Mouse (Mus musculus) embryonic facial prominence, embryonic 13.5 days (tissue): ENCODE results near the gene Ypel4. TPM values are rescaled to one million over a fixed set of nuclear protein-coding genes. Genes with fewer than 3 reads are reported as not detected.

Experiments
- ATAC-seq: fragments of 200-750 bp; cut with Nextera tagmentation; 2 replicates; pipeline ENCODE4 v1.8.0; 2017; ENCODE audit warnings: low read depth; ENCODE audit not compliant: insufficient number of reproducible peaks, insufficient read depth, low FRiP score, low TSS enrichment
- H3K27ac ChIP-seq: fragments of 300-500 bp; sonication (generic); 2 replicates; pipeline ENCODE4 v1.5.1; 2015; ENCODE audit warnings: moderate library complexity, mild to moderate bottlenecking, inconsistent platforms
- H3K27me3 ChIP-seq: fragments of 300-500 bp; sonication (generic); 2 replicates; pipeline ENCODE4 v1.6.1; 2015; ENCODE audit warnings: mild to moderate bottlenecking, inconsistent platforms
- H3K36me3 ChIP-seq: fragments of 300-500 bp; sonication (generic); 2 replicates; pipeline ENCODE4 v1.6.1; 2015; ENCODE audit warnings: mild to moderate bottlenecking, inconsistent platforms
- H3K4me1 ChIP-seq: fragments of 300-500 bp; sonication (generic); 2 replicates; pipeline ENCODE4 v1.6.1; 2015; ENCODE audit warnings: inconsistent platforms
- H3K4me2 ChIP-seq: fragments of 300-500 bp; sonication (generic); 2 replicates; pipeline ENCODE4 v1.6.1; 2015; ENCODE audit warnings: moderate library complexity, mild to moderate bottlenecking, inconsistent platforms
- H3K4me3 ChIP-seq: fragments of 300-500 bp; sonication (generic); 2 replicates; pipeline ENCODE4 v1.5.1; 2015; ENCODE audit warnings: mild to moderate bottlenecking, inconsistent platforms
- H3K9ac ChIP-seq: fragments of 300-500 bp; sonication (generic); 2 replicates; pipeline ENCODE4 v1.6.1; 2015; ENCODE audit warnings: mild to moderate bottlenecking, inconsistent platforms
- H3K9me3 ChIP-seq: fragments of 300-500 bp; sonication (generic); 2 replicates; pipeline ENCODE4 v1.6.1; 2016; ENCODE audit warnings: inconsistent platforms
- WGBS: fragments of 180-500 bp; shearing (Covaris S2); methylation state at CpG from one replicate; pipeline ENCODE4 v1.1.7; 2015; ENCODE audit warnings: mixed read lengths; 5-methylcytosine and 5-hydroxymethylcytosine counted together
- polyA plus RNA-seq: library from polyadenylated mRNA; unstranded; fragments of >200 nt; fragmentation: Nextera tagmentation; extraction: Ambion mirVana; gene quantifications from 2 replicates; pipeline ENCODE4 v1.2.1, GENCODE M21; 2015

Gene Ypel4
- 9.8 and 12.1 TPM in 2 replicates for polyA plus RNA-seq

DNA sequence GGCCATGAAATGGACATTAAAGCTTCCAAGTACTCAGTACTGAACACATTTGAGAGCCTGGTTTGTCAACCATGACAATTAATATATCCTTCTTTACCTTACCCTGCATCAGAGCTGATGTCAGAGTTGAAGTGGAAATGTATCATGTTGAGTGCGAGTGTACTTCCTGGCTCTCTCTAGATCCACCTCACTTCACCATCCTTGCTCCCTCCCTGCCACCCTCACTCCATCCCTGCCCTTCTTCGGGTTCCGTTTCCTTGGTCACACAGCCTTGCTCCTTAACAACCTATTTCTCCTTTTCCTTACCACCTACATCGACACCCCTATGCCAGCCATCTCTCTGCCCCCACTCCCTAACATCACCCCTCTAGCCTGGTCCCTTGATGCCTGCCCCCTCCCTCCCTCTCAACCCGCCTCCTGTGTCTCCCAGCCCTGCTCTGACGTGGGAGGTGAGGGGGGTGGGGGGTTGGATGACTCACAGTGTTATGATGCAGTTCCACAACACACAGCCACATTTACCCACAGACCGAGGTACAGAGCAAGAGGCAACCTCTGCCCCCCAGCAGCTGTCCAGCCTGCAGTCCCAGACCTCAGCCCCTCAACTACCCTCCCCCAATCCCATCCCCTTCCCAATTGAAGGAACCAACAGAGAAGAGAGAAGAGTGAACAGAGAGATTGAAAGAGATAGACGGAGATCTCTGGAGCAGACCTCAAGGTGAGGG, at the start of gene Ypel4:
Gene Ypel4 (plus strand): TSS at position 480 of the 722 bp plus-strand sequence.
- Histone ChIP-seq H3K9ac (peak within 1 kb of the TSS; percentile 72), H3K9me3 (no peaks in the 10 kb centered on the region), H3K4me3 (peak within 1 kb of the TSS; percentile 50), H3K36me3 (no peaks in the 10 kb centered on the region), H3K4me2 (peak within 1 kb of the TSS; percentile 75), H3K4me1 (peaks cover 55% of the 10 kb centered on the region), H3K27ac (peak within 1 kb of the TSS; percentile 55), H3K27me3 (peaks cover 2% of the 10 kb centered on the region; the same call in 1 of the 2 replicates)
- WGBS = 2% methylated on average over 8 of the region's 8 CpGs
- ATAC-seq = peak; percentile 69

GRCm38 (mm10) chr2:84688080-84688844, 45.6 kb upstream of the Ypel4 start:
- H3K9me3 ChIP-seq = no peaks in the 10 kb centered on the region
- H3K4me3 ChIP-seq = no peak overlapping the region
- no peak overlapping the region for H3K27ac ChIP-seq
- no peak for ATAC-seq
- no peak overlapping the region for H3K4me2 ChIP-seq
- no peaks in the 10 kb centered on the region for H3K4me1 ChIP-seq
- H3K27me3 ChIP-seq = no peaks in the 10 kb centered on the region
- no peak overlapping the region for H3K9ac ChIP-seq
- peaks cover 87% of the 10 kb centered on the region for H3K36me3 ChIP-seq
- 84% methylated on average over 2 of the region's 2 CpGs for WGBS

DNA sequence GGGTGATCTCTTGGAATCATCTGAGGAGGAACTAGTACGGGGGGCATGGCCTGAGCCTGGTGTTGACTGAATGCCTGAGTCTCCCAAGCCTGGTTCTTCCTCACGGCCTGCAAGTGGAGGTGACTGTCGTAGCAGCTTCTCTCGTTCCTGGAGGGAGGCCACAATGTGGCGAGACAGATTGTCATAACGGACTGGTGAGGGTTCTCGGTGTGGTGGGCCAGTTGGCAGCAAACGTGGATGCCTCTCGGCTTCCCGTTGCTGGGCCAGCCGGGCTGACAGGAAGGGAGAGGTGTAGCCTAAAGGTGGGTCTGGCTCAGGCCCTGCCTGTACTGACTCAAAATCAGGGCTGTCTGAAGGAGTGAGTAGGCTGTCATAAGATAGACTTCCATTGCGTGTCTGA, 43.8 kb upstream of the Ypel4 start:
- H3K36me3 ChIP-seq = peaks cover 90% of the 10 kb centered on the region

DNA sequence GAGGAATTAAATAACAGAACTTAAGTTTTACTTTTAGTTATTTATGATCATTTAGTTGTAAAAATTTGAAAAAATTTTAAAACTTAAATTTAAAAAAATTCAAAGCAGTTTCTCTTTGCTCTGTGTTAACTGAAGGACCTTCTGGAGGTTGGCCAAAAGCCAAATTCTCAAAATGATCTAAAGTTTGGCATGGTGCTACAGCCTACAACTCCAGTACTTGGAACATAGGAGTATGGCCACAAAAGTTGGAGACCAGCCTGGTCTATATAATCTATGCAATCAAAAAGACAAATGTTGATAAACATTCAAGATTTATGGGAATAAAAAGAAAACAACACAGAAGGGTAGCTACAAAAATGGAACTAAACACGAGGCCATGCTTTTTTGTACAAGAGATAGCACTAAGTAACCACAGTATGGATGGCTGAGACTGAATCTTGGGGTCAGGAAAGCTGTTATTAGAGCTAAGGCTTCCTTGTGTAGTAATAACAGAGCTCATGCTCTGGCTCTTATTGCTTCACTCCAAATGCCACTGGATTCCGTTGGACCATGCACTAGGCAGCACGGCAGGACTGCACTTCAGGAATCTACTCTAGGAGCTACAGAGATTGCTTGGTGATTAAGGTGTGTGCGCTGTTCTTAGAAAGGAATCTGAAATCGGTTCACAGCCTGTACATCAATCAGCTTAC, 38.7 kb upstream of the Ypel4 start:
- Histone ChIP-seq H3K27ac (no peak overlapping the region), H3K4me1 (no peaks in the 10 kb centered on the region), H3K4me2 (no peak overlapping the region), H3K4me3 (no peak overlapping the region), H3K36me3 (peaks cover 70% of the 10 kb centered on the region), H3K9me3 (no peaks in the 10 kb centered on the region), H3K27me3 (no peaks in the 10 kb centered on the region), H3K9ac (no peak overlapping the region)
- ATAC-seq = no peak
- 89% methylated on average over 5 of the region's 5 CpGs for WGBS

More for the DNA sequence above, 43.8 kb upstream of the Ypel4 start:
- WGBS = 91% methylated on average over 12 of the region's 12 CpGs
- H3K9ac ChIP-seq = no peak overlapping the region
- H3K4me1 ChIP-seq = no peaks in the 10 kb centered on the region
- ATAC-seq = no peak
- no peak overlapping the region for H3K4me2 ChIP-seq
- H3K9me3 ChIP-seq = no peaks in the 10 kb centered on the region
- no peak overlapping the region for H3K4me3 ChIP-seq
- H3K27me3 ChIP-seq = no peaks in the 10 kb centered on the region
- H3K27ac ChIP-seq = no peak overlapping the region

- Histone ChIP-seq H3K9me3 (no peaks in the 10 kb centered on the region), H3K27me3 (no peaks in the 10 kb centered on the region), H3K4me1 (peaks cover 7% of the 10 kb centered on the region; the same call in 1 of the 2 replicates), H3K4me3 (no peak overlapping the region), H3K9ac (no peak overlapping the region), H3K36me3 (peaks cover 47% of the 10 kb centered on the region), H3K4me2 (no peak overlapping the region), H3K27ac (no peak overlapping the region)
- ATAC-seq = no peak
- 93% methylated on average over 1 of the region's 1 CpGs for WGBS
Measured at GRCm38 (mm10) chr2:84703497-84703896, 30.4 kb upstream of the Ypel4 start.

- WGBS = 80% methylated on average over 5 of the region's 5 CpGs
- Histone ChIP-seq H3K27ac (no peak overlapping the region), H3K4me2 (no peak overlapping the region), H3K4me3 (no peak overlapping the region), H3K9ac (no peak overlapping the region), H3K9me3 (no peaks in the 10 kb centered on the region), H3K36me3 (peaks cover 52% of the 10 kb centered on the region), H3K27me3 (no peaks in the 10 kb centered on the region), H3K4me1 (peaks cover 11% of the 10 kb centered on the region; the same call in 1 of the 2 replicates)
- no peak for ATAC-seq
Measured at GRCm38 (mm10) chr2:84704329-84704728, 29.5 kb upstream of the Ypel4 start.

GRCm38 (mm10) chr2:84705295-84705694, 28.6 kb upstream of the Ypel4 start:
- H3K36me3 ChIP-seq = peaks cover 51% of the 10 kb centered on the region
- peaks cover 11% of the 10 kb centered on the region; the same call in 1 of the 2 replicates for H3K4me1 ChIP-seq
- no peak for ATAC-seq
- no peak overlapping the region for H3K27ac ChIP-seq
- WGBS = 81% methylated on average over 1 of the region's 1 CpGs
- no peak overlapping the region for H3K4me3 ChIP-seq
- no peaks in the 10 kb centered on the region for H3K27me3 ChIP-seq
- H3K9me3 ChIP-seq = no peaks in the 10 kb centered on the region
- no peak overlapping the region for H3K9ac ChIP-seq
- no peak overlapping the region for H3K4me2 ChIP-seq

DNA sequence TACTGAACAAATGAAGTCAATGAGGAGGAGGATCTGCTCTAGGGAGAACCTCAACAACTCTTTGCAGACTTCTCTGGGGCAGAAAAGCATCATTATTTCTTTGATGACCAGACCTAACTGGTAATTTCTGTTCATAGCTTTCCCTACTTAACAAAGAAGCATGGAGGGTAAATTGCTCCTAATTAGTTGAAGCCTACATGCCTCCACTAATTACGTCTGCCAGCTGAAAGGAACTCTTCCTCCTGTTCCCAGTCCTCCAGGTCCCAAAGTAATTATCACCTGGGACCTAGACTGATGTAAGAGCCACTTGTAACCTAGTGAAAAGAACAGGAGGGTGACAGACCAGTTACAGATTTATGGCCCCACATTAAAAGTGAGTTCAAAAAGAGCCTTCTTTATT, 26.3 kb upstream of the Ypel4 start:
- Histone ChIP-seq H3K4me3 (no peak overlapping the region), H3K9ac (no peak overlapping the region), H3K4me2 (no peak overlapping the region), H3K27ac (no peak overlapping the region), H3K27me3 (no peaks in the 10 kb centered on the region), H3K9me3 (no peaks in the 10 kb centered on the region), H3K4me1 (peaks cover 13% of the 10 kb centered on the region; the same call in 1 of the 2 replicates), H3K36me3 (peaks cover 54% of the 10 kb centered on the region)
- WGBS = 43% methylated on average over 1 of the region's 1 CpGs
- ATAC-seq = no peak

DNA sequence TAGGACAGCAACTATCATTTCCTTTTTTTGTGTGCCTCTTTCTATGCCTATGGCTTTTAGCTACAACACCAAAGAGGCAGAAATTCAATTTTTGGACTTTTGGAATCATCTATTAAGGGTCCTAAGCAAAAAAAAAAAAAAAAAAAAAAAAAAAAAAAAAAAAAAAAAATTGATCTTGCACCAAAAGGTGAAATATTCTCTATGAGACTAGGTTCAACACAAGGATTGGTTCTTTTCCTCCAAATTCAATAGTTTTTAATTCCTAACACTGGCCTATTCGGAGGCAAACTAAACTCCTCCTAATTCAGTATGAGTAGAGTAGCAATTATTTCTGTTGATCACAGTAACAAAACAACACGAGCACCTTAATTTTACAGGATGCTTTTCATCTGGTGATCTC, 22.0 kb upstream of the Ypel4 start:
- no peak overlapping the region for H3K27ac ChIP-seq
- peaks cover 24% of the 10 kb centered on the region for H3K4me1 ChIP-seq
- no peaks in the 10 kb centered on the region for H3K27me3 ChIP-seq
- no peak overlapping the region for H3K9ac ChIP-seq
- no peak overlapping the region for H3K4me3 ChIP-seq
- H3K4me2 ChIP-seq = no peak overlapping the region
- H3K36me3 ChIP-seq = peaks cover 37% of the 10 kb centered on the region
- no peaks in the 10 kb centered on the region for H3K9me3 ChIP-seq
- ATAC-seq = no peak
- WGBS = 87% methylated on average over 2 of the region's 2 CpGs

GRCm38 (mm10) chr2:84714422-84714810, 19.4 kb upstream of the Ypel4 start:
- peaks cover 13% of the 10 kb centered on the region for H3K4me1 ChIP-seq
- peaks cover 15% of the 10 kb centered on the region for H3K36me3 ChIP-seq
- peak overlapping the region; percentile 99 for H3K9ac ChIP-seq
- H3K9me3 ChIP-seq = no peaks in the 10 kb centered on the region
- peak overlapping the region; percentile 93 for H3K4me3 ChIP-seq
- no peak; the same call in 1 of the 2 replicates for ATAC-seq
- under 1% methylated on average over 26 of the region's 26 CpGs for WGBS
- peak overlapping the region; percentile 68 for H3K4me2 ChIP-seq
- H3K27me3 ChIP-seq = no peaks in the 10 kb centered on the region
- peak overlapping the region; percentile 96 for H3K27ac ChIP-seq

- Histone ChIP-seq H3K27me3 (no peaks in the 10 kb centered on the region), H3K9me3 (no peaks in the 10 kb centered on the region), H3K4me3 (peak within 1 kb of the TSS; percentile 93), H3K9ac (peak within 1 kb of the TSS; percentile 99), H3K36me3 (peaks cover 10% of the 10 kb centered on the region), H3K4me1 (peaks cover 13% of the 10 kb centered on the region), H3K4me2 (peak within 1 kb of the TSS; percentile 68), H3K27ac (peak within 1 kb of the TSS; percentile 96)
- 1% methylated on average over 106 of the region's 107 CpGs for WGBS
- ATAC-seq = peak; percentile 96
Measured at GRCm38 (mm10) chr2:84714811-84715561, 18.9 kb upstream of the Ypel4 start, which contains the start of gene Zdhhc5. TSS of gene Zdhhc5 (minus strand) at chr2:84715180.
